Mouse (Mus musculus) testis, postnatal 10 days (tissue): ENCODE results near the gene Aunip.

Source experiments
- DNase-seq: peaks from one replicate; pipeline ENCODE4 v3.0.0; 2021; ENCODE audit warnings: low spot score

The Aunip gene

GRCm38 (mm10) chr4:134515614-134516013, 4.8 kb downstream of the Aunip start:
- no peak for DNase-seq

DNA sequence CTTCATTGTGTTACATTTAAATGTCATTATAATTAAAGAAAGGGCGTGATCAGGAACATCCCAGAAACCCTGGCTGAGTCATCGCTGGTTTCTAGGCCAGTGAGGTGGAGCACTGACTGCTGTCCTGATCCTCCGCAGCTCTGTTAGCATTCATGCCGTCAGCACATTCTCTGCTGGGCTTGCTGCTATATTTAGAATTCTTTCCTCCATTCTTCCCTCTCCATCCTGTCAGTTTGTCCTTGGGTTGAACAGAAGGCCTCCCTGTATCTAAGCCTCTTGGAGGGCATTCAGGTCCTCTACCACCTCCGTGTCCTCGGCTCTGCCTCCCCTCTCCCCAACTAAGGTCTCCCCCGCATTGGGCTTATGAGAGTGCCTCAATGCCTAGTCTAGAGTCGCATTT, 6.2 kb downstream of the Aunip start:
- no peak for DNase-seq

DNA sequence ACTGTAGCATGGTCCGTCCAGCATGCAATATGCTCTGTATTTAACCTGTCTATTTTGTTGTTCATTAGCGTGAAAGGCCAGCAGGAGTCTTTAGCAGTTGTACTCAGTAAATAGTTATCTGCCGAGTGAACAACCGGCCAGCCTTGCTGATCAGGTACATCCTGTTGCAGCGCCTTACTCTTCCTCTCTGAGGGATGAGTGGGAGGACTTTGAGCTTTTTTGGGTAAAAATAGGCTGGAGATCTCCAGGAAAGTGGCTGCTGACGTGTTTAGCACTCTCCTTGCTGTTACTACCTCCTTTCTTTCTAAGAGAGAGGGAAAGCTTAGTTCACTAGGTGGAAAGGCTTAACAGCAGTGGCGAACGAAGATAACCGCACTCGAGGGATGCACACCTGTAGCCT, 6.9 kb downstream of the Aunip start:
- no peak for DNase-seq

DNA sequence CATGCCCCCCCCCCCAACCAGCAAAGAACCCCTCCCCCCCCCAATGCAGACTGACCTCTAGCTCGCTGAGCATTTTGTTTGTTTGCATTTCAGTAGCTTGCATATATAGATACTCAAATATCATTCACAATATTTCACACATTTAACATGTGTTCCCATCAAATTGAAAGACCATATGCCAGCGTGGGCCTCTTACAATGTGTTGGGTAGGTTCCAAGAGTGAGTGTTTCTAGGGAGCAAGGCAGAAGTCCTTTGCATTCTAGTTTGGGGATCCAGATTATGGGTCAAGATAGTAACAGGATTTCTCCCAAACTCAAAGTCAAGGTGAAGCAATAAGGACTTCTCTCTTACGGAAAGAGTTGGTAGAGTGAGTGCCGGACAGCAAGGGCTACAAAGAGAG, 7.7 kb downstream of the Aunip start:
- DNase-seq = no peak

GRCm38 (mm10) chr4:134519281-134519680, 8.5 kb downstream of the Aunip start:
- DNase-seq = no peak

- no peak for DNase-seq
Observed at GRCm38 (mm10) chr4:134523447-134523846, 12.6 kb downstream of the Aunip start.

- DNase-seq = no peak
Observed at GRCm38 (mm10) chr4:134525806-134526205, 15.0 kb downstream of the Aunip start.

- DNase-seq = no peak
Observed at GRCm38 (mm10) chr4:134526220-134526619, 15.4 kb downstream of the Aunip start.

DNA sequence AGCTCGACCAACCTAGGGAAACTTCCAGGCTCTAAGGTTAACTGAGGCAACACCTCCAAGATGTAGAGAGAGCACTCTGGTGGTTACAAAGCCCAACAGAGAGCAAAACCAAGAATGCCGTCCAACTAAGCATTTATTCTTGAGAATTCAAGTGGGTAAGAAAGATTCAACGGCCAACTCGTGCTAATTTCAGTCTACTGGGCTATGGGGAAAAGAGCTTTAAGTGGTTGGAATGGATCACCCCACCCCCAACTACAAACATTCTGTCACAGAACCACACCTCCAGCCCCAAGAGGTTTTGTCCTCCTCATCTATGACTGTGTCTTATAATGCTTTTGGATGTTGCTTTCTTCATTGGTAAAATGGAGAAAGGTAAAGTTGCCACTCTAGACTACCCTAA, 22.1 kb downstream of the Aunip start:
- no peak for DNase-seq

DNA sequence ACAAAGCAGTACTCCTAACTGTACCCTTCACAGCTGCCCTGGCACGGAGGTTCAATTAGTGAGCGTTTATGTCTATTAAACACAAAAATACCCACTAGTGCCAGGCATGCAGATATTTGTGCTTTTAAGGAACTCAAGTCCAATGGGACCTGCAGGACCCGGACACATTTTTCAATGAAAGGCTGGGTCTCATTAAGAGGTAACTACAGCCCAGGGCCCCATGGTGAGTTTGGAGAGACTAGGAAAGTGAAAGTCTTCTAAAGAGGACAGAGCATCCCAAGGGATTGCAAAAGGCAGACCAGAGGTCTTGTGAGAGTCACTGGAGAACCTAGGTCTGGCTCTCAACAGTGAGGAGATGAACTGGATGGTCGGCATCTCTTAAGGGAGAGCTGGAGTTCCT, 22.6 kb downstream of the Aunip start:
- no peak for DNase-seq

DNA sequence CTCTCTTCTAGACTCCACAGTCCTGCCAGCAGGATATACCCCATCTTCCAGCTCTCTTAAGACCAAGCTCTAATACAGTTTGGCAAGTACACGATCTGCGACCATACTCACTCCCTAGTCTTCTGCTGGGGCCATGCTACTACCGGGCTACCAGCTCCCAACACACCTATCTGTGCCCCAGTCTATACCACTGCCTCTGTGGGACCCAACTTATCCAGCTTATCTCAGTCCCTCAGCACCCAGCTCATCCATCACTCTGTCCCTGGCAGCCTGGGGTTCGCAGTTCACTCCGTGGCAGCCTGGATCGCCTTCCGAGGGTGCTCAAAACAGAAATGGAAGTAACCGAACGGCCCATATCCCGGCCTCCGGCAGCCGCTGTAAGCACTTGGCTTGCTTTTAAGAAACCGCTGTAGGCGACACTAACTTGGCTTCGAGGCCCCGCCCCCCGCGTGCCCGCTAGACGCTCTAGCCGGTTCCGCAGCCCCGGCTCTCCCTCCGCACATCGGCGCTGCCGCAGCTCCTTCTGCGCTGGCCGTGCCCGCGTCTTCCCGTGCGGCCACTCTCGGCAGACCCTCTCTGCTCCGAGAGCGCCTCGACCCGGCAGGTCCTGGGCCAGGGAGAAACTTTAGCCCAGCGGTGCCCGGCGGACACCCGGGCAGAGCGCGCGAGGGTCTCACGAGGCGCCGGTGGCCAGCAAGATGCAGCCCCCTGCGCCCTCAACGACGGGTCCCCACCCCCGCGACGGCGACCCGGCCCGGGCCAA, 23.5 kb downstream of the Aunip start:
- peak; percentile 87 for DNase-seq

DNA sequence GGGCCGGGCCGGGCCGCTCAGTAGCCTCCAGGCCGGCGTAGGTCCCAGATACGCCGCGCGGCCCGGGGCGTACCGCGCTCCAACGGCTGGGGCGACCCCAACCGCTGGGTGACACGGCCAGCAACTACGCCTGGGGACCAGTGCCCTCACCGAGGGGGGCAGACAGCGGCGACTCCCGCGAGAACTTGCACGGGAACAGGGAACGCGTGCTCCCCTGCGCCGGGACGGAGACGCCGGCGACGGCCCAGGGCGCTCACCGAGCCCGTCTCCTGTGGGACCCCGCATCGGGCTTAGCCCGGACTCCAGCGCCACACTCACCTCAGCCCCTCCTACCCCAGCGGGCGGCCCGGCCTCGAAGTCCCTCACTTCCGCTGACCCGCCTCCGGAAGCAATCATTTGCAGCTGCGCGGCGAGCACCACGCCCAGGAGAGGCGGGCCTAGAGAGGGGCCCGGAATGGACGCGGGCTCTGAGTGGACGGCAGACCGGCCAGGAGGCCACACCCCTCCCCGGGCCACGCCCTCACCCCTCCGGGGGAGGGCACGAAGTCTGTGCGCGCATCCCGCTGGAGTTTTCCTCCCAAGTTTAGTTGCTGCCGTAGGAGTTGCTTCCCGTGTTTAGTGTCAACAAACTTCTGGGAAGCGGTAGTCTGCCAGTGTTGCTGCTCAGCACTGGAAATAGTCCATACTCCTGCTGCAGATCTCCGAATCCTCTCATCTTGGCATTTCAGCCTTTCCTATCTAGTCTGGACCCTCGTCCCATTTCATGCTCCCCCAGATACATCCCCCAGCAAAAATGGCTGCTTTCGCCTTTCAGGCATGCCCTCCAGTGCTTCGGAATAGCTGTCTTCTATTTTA, 24.4 kb downstream of the Aunip start, which contains the start of gene Mtfr1l:
Gene Mtfr1l (minus strand): TSS at position 456 of the 855 bp plus-strand sequence.
- peak; percentile 98 for DNase-seq

DNA sequence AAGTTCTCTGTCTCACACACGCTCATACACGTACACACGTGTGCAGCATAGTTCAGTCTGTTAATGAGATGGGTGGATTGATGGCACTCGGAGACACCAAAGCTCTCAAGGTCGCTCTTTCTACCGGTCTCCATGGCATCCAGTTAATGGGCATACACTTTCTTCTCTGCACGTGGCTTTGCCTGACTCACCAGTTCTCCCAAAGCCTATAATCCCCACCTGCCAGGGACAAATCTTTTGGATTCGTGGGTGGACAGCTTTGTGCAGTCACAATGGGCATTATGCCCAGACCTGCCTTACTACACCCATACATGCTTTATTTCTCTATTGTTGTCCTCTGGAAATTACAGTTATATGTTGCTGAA, 25.0 kb downstream of the Aunip start:
- no peak for DNase-seq

- DNase-seq = no peak
Observed at GRCm38 (mm10) chr4:134538997-134539580, 28.3 kb downstream of the Aunip start.

GRCm38 (mm10) chr4:134542726-134543125, 31.9 kb downstream of the Aunip start:
- no peak for DNase-seq

GRCm38 (mm10) chr4:134543261-134543660, 32.5 kb downstream of the Aunip start:
- peak; percentile 97 for DNase-seq

- DNase-seq = no peak
Observed at GRCm38 (mm10) chr4:134546814-134547705, 36.3 kb downstream of the Aunip start.

- DNase-seq = no peak
Observed at GRCm38 (mm10) chr4:134548169-134548938, 37.6 kb downstream of the Aunip start.

DNA sequence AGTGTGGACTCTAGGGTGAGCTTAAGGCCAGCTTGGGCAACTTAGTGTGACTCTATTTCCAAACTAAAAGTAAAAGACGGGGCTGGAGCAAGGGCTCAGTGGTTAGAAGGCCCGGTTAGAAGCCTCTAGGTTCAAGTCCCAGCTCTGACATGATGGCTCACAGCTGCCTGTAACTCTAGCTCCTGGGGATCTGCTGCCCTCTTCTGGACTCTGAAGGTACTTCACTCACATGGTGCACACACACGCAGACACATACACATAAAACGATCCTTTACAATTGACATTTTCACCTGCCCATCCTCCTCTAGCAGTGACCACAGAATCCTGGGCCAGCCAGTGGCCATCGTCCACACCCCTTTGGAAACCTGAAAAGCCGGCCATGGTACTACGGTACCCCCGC, 39.1 kb downstream of the Aunip start:
- no peak for DNase-seq

- DNase-seq = peak; percentile 79
Observed at GRCm38 (mm10) chr4:134551494-134552316, 40.9 kb downstream of the Aunip start, which contains the start of gene Selenon. Gene Selenon (minus strand): TSS chr4:134552166.
